Mouse (Mus musculus) embryonic facial prominence, embryonic 10.5 days (tissue): ENCODE measurements around the gene Tgif1. TPM values are rescaled to one million over a fixed set of nuclear protein-coding genes. Genes with fewer than 3 reads are reported as not detected.

Source experiments
- microRNA counts: library from miRNA; unstranded; fragments of <30 nt; microRNA quantifications from one replicate; lab custom pipeline; 2017
- microRNA-seq: library from miRNA; unstranded; fragments of <30 nt; microRNA quantifications from one replicate; pipeline ENCODE4, GENCODE M21; 2017
- polyA plus RNA-seq: library from polyadenylated mRNA; unstranded; fragments of >200 nt; fragmentation: Nextera tagmentation; extraction: Ambion mirVana; gene quantifications from 2 replicates; pipeline ENCODE4 v1.2.1, GENCODE M21; 2016

The Tgif1 gene
- polyA plus RNA-seq, 1 experiment from 2014 or later, result 112 TPM

MicroRNAs within 50 kb of the gene (microRNA counts, 519-probe panel; counts per million panel counts)
- microRNA mmu-miR-1195 (lab: Ali Mortazavi, UCI), result 188 counts per million, percentile 57 among the panel's probes with 10 or more counts

Small RNAs within 50 kb of the gene (microRNA-seq; reads per million reads assigned to microRNA genes)
- not detected for gene Mir1195

Other genes starting within 250 kb of the Tgif1 start
- 2.5 and 3.4 TPM in 2 replicates for gene Myom1, start 149.1 kb upstream of the Tgif1 start, polyA plus RNA-seq
- gene Myl12a, start 149.3 kb upstream of the Tgif1 start, polyA plus RNA-seq, result 439 and 451 TPM in 2 replicates